Mouse (Mus musculus) lung, adult 2 months (tissue): ENCODE results near the gene Meiob.

ENCODE experiments used
- CTCF ChIP-seq: fragments of 200-500 bp; IDR thresholded peaks from 2 replicates; pipeline ENCODE4 v1.5.1; 2011; ENCODE audit warnings: mild to moderate bottlenecking, low read length, control low read depth; ENCODE audit not compliant: insufficient read depth
- POLR2A ChIP-seq: fragments of 200-500 bp; IDR thresholded peaks from 2 replicates; pipeline ENCODE4 v1.6.1; 2011; ENCODE audit warnings: low read depth, mild to moderate bottlenecking, control low read depth, low read length, borderline replicate concordance; ENCODE audit errors: extremely low read depth

GRCm38 (mm10) chr17:24800524-24800923, 3.6 kb upstream of the Meiob start:
- TF ChIP-seq CTCF (no peak), POLR2A (no peak)
